Comparison of ENCODE assay signal across 12 mouse cellular contexts in genomic region chr8:10999538-10999937, GRCm38 (mm10). TPM values are rescaled to one million over a fixed set of nuclear protein-coding genes. Genes with fewer than 3 reads are reported as not detected.
DNase-seq lines count a peak whose midpoint lies in the region; ATAC-seq lines count a peak whose summit lies in the region.
"Had no signal": no experiment of that assay in that cellular context is flagged by ENCODE, and none has a peak within 500 bp of the region (broad histone marks: within the 10 kb centered on the region; RNA-seq: fewer than 3 reads in every experiment).

No protein-coding gene starts in this region.

- DNase-seq in hindbrain, embryonic 10.5 days (ENCODE audit: low spot score): no peak
- DNase-seq in right cerebral cortex, postnatal 25 days: peak; percentile 25
- no peak for DNase-seq in right cerebral cortex, postnatal 36 days (ENCODE audit: low spot score in 2 of 2)
- no peak for DNase-seq in liver, embryonic 13.5 days
- DNase-seq in spleen, postnatal 36 days (ENCODE audit: low spot score in 2 of 2): no peak
- no peak for DNase-seq in embryo, embryonic 9.5 days (ENCODE audit: extremely low spot score)
- DNase-seq: kidney, postnatal 4 days; lung, postnatal 4 days had no signal

- H3K27me3 ChIP-seq in hindbrain, embryonic 12.5 days: no peaks in the 10 kb centered on the region
- H3K27me3 ChIP-seq in hindbrain, embryonic 10.5 days (ENCODE audit: insufficient read depth, poor library complexity, severe bottlenecking): no peaks in the 10 kb centered on the region
- no peaks in the 10 kb centered on the region for H3K27me3 ChIP-seq in liver, embryonic 13.5 days
- H3K27me3 ChIP-seq: embryonic facial prominence, embryonic 15.5 days; heart, embryonic 15.5 days had no signal

- H3K9me3 ChIP-seq in hindbrain, embryonic 12.5 days (replicated peaks): no peaks in the 10 kb centered on the region
- H3K9me3 ChIP-seq in hindbrain, embryonic 10.5 days: no peaks in the 10 kb centered on the region
- no peaks in the 10 kb centered on the region for H3K9me3 ChIP-seq in liver, embryonic 13.5 days (replicated peaks)
- H3K9me3 ChIP-seq: embryonic facial prominence, embryonic 15.5 days; heart, embryonic 15.5 days had no signal

- H3K4me3 ChIP-seq in hindbrain, embryonic 12.5 days: no peak overlapping the region
- no peak overlapping the region for H3K4me3 ChIP-seq in hindbrain, embryonic 10.5 days
- H3K4me3 ChIP-seq in liver, embryonic 13.5 days (replicated peaks): no peak overlapping the region
- H3K4me3 ChIP-seq: embryonic facial prominence, embryonic 15.5 days; heart, embryonic 15.5 days had no signal

- H3K27ac ChIP-seq in hindbrain, embryonic 12.5 days: 0 out of 2 replicates have a peak overlapping the region, but pooled peaks have one; percentile 17
- H3K27ac ChIP-seq in hindbrain, embryonic 10.5 days: no peak overlapping the region; the same call in 1 of the 2 replicates
- 0 out of 2 replicates have a peak overlapping the region, but pooled peaks have one; percentile 15 for H3K27ac ChIP-seq in liver, embryonic 13.5 days
- H3K27ac ChIP-seq: embryonic facial prominence, embryonic 15.5 days; heart, embryonic 15.5 days had no signal

- peaks cover 8% of the 10 kb centered on the region; the same call in 1 of the 2 replicates for H3K36me3 ChIP-seq in hindbrain, embryonic 12.5 days
- peaks cover 65% of the 10 kb centered on the region for H3K36me3 ChIP-seq in hindbrain, embryonic 10.5 days
- peaks cover 49% of the 10 kb centered on the region for H3K36me3 ChIP-seq in liver, embryonic 13.5 days
- H3K36me3 ChIP-seq: embryonic facial prominence, embryonic 15.5 days; heart, embryonic 15.5 days had no signal

- peak overlapping the region; percentile 91 for H3K4me2 ChIP-seq in hindbrain, embryonic 12.5 days (replicated peaks)
- peak overlapping the region; percentile 97 for H3K4me2 ChIP-seq in liver, embryonic 13.5 days
- H3K4me2 ChIP-seq: heart, embryonic 15.5 days had no signal

- peaks cover 70% of the 10 kb centered on the region for H3K4me1 ChIP-seq in hindbrain, embryonic 12.5 days
- H3K4me1 ChIP-seq in hindbrain, embryonic 10.5 days (replicated peaks): peaks cover 88% of the 10 kb centered on the region
- H3K4me1 ChIP-seq in liver, embryonic 13.5 days (replicated peaks): peaks cover 96% of the 10 kb centered on the region

- ATAC-seq in hindbrain, embryonic 12.5 days (ENCODE audit: low FRiP score): no peak
- ATAC-seq in liver, embryonic 13.5 days (ENCODE audit: low read depth): no peak
- ATAC-seq in erythroid progenitor cell, adult 5-6 weeks (replicated peaks; ENCODE audit: low FRiP score, poor library complexity, severe bottlenecking): no peak

- WGBS in hindbrain, embryonic 12.5 days: 75% methylated on average over 4 of the region's 4 CpGs
- WGBS in hindbrain, embryonic 10.5 days: 82% methylated on average over 4 of the region's 4 CpGs
- 78% methylated on average over 4 of the region's 4 CpGs for WGBS in liver, embryonic 13.5 days (ENCODE audit: insufficient replicate concordance)

- no peak overlapping the region for H3K9ac ChIP-seq in hindbrain, embryonic 12.5 days
- H3K9ac ChIP-seq in liver, embryonic 13.5 days: peak overlapping the region; percentile 7; the same call in 1 of the 2 replicates
- H3K9ac ChIP-seq: embryonic facial prominence, embryonic 15.5 days; heart, embryonic 15.5 days had no signal

RNA-seq across cellular contexts. Expression of gene Irs2, which starts 8.7 kb away (rescaled TPM):
- 9.8 and 10.4 TPM in 2 replicates for polyA plus RNA-seq in hindbrain, embryonic 12.5 days (2016; fragmentation: Nextera tagmentation; extraction: Ambion mirVana)
- polyA plus RNA-seq in hindbrain, embryonic 10.5 days (2016; fragmentation: Nextera tagmentation; extraction: Ambion mirVana): 4.9 and 6.0 TPM in 2 replicates
- polyA plus RNA-seq in liver, embryonic 13.5 days (2015; fragmentation: Nextera tagmentation; extraction: Ambion mirVana): 2.9 and 3.4 TPM in 2 replicates
- 13.4 and 14.1 TPM in 2 replicates for total RNA-seq in erythroid progenitor cell, adult 5-6 weeks (2015; ENCODE audit: low replicate concordance)
- total RNA-seq in erythroid progenitor cell, adult 5-6 weeks (2017; ENCODE audit: low replicate concordance): 6.8 and 9.2 TPM in 2 replicates
